Mouse (Mus musculus) gastrocnemius, postnatal 4 days (tissue): ENCODE measurements around the gene Gprc5b. TPM values are rescaled to one million over a fixed set of nuclear protein-coding genes. Genes with fewer than 3 reads are reported as not detected.

Experiments used
- DNase-seq, 2 experiments: peaks; one replicate each; pipeline ENCODE4 v3.0.0; 2021 to 2022; ENCODE audit warnings: low spot score in 2 of 2, mixed read lengths in 2 of 2
- total RNA-seq, 2 experiments: library from RNA; stranded (reverse); gene quantifications; 2 replicates each; pipeline ENCODE4 v1.2.3; 2021

Gprc5b gene
- total RNA-seq, 2 experiments from 2014 or later: 47.2 to 48.9 TPM

DNA sequence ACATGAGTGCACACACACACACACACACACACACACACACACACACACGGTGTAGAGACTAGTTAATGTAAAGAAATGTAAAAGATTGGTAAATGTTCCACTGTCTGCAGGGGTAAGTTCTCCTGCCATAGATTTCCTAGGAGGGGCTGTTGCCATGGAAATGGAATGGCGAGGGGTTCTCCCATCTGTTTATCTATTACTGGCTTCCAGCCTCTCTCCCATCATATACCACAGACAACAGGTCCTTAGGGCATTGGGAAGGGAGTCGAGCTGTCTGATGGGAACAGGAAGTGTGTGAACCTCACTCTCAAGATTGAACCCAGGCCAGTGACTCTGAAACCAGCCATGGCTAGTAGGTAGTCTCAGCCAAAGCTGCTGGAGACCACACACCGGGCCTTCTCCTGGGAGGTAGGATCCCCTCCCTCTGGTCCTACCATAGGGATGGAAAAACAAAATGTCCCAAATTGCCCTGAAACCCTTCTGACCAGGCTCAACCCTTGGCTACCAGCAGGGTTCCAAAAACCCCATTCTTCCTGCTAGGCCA is 3.6 kb downstream of the Gprc5b start:
- DNase-seq: no peak

DNA sequence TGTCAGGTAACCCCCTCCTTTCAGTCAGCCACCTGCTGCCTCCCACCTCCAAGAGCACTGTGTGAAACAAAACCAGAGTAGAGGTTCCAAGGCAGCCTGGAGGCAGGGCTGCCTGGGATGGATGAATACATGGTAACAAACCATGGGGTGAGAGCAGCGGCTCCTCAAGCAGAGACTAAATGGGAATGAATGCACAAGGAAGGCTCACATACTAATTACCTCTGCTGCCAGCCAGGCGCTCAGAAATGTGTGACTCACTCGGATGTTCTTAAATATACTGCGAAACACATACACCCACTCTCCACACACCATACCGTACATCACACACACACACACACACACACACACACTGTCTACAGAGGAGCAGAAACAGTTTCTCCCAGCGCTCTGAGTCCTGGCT is 4.7 kb downstream of the Gprc5b start:
- DNase-seq: no peak

GRCm38 (mm10) chr7:118989275-118989856 is 5.6 kb downstream of the Gprc5b start:
- DNase-seq: no peak

- DNase-seq: no peak
Observed at GRCm38 (mm10) chr7:118986369-118986768, 8.6 kb downstream of the Gprc5b start.

DNA sequence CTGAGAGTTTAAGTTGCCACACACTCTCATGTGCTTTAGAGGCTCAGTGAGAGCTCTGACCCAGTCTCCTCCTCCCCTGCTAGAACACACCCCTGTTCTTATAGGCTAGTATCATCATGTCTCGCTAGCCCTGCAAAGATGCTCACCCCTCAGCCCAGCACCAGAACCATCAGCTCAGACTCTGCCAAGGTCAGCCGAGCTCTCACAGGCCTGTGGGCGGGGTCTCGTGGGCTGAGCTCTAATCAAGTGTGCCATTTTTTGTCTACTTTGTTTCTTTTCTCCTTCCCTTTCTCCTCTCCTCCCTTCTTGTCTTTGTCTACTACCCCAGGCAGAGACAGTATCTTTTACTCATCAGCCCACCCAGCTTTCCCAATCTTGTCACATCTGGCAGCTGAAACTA is 9.2 kb downstream of the Gprc5b start:
- no peak for DNase-seq

DNA sequence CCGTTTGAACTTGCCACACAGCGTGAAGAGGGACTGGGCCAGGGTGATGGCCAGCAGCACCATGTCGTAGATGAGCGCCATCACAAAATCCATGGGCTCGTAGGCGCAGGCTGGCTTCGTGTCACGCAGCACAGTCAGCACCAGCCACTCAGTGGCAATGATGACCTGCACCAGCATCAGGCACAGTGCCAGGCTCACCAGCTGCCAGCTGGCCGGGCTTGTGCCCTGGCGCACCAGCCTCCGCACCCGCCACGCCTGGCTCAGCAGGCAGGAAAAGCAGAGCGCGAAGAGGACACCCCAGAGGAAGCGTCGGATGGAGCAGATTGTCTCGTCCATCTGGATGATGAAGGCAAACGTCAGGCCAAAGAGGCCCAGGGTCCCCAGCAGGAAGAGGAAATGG is 11.1 kb downstream of the Gprc5b start:
- peak in 1 of 2 experiments; percentile 58 for DNase-seq

- DNase-seq: no peak
Observed at GRCm38 (mm10) chr7:118982586-118982985, 12.4 kb downstream of the Gprc5b start.

GRCm38 (mm10) chr7:118981831-118982230 is 13.2 kb downstream of the Gprc5b start:
- DNase-seq: no peak

- peak in 1 of 2 experiments; percentile 42 for DNase-seq
Observed at GRCm38 (mm10) chr7:118981346-118981745, 13.7 kb downstream of the Gprc5b start.

DNA sequence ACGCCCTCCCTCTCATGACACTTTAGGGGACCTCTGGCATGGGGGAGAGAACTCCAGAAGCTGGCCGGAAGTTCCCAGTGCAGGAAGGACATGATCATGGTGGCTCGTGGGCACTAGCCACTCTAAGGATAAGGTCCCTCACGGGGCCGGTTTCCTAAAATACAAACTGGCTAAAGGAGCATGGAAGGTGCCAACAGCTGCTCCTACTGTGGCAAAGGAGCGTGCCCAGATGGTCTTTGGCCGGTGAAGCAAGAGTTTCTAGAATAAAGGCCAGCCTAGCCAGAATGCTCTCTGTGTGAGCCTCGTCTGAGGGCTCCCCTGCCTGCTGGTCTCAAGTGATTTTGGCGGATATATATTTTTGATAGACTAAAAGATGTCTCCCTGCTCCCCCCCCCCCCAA is 15.3 kb downstream of the Gprc5b start:
- DNase-seq: no peak

DNA sequence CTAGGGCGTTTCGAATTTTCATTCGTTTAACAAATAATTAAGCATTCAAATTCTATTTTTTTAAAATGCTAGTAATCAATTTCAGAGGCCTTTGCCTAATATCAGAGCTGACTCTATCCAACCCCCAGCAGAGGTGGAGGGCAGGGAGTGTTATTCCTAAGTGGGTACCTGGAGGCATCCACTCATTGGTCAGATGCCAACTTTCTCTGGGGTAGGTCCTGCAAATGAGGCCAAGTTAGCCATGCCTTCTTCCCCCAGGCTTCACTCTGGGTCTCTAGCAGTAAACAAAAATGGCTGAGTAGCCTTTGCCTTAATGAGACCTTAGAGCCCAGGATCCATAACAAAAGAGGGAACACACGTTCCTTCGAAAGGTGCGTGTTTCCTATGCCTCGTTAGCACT is 15.9 kb downstream of the Gprc5b start:
- DNase-seq: no peak

- DNase-seq: no peak
Observed at GRCm38 (mm10) chr7:118977167-118977543, 17.9 kb downstream of the Gprc5b start.

GRCm38 (mm10) chr7:118976414-118977166 is 18.4 kb downstream of the Gprc5b start:
- peak; percentile 44 to 75 for DNase-seq

DNA sequence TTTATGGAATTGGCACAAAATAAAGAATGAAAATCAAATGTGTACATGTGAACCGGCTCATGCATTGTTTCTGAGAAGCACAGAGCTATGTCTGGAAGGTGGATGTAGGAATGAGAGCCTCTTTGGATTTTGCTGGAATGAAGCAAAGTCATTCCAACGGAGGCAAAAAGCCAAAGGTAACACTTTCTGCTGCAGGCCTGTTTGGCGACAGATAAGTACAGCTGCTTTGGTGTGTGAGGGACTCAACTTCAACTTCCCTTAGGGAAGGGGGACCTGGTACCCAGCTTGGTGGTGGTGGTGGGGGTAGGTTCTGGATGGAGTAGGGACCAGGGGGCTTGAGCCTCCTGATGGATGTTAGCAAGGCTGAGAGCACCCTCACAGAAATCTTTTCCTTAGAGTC is 19.2 kb downstream of the Gprc5b start:
- no peak for DNase-seq

DNA sequence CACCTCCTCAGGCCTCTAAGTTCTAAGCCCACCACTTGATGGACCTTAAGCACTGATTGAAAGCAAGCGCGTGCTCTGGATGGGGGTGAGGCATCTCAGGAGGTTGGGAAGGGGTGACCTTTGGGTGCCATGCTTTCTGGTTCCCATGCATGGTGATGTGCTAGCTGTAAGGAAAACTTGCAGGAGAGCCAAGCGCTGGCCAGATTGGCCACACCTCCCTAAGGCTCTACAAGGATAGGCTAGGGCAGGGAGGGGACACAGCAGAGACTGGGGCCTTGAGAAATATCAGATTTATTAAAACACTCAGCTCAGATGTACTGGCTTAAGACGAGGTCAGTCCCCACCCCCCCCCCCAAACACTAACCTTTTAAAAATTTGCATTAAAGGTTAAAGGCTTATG is 21.6 kb downstream of the Gprc5b start:
- DNase-seq: no peak

DNA sequence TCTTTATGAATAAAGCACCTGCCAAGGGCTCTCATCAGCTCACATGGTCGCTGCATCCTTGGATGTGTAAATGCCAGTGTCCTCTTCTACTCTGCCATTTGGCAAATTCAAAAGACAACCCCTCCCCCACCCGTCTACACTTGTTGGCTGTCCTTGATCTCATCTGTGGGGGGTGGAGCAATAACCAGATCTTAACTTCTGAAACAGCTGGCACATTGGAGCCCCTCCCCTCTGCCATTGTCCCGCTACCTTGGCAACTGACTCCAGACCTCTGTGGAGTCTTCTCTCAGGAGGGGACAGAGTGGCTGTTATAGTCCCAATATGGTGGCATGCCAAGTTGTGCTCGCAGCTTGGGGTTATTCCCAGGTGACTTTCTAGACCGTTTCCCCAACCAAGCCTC is 22.7 kb downstream of the Gprc5b start:
- DNase-seq: no peak

- DNase-seq: no peak
Observed at GRCm38 (mm10) chr7:118971499-118971898, 23.5 kb downstream of the Gprc5b start.

DNA sequence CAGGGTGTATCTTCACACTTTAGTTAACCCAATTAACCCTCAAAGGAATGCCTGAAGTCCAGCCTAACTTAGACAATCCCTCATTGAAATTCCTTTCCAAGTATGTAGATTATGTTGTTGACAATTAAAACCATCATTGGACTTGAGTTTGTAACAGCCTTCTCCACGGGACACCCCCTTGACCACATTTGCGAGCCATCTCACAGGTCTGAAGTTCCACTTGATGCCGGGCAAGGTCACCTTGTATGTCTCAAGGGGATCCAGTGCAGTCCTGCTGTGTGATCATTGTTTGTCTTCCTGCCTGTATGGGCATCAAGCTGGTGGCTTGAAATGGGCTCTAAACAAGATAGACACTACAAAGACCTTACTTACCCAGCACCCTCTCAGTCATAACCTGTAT is 26.1 kb downstream of the Gprc5b start:
- DNase-seq: no peak

DNA sequence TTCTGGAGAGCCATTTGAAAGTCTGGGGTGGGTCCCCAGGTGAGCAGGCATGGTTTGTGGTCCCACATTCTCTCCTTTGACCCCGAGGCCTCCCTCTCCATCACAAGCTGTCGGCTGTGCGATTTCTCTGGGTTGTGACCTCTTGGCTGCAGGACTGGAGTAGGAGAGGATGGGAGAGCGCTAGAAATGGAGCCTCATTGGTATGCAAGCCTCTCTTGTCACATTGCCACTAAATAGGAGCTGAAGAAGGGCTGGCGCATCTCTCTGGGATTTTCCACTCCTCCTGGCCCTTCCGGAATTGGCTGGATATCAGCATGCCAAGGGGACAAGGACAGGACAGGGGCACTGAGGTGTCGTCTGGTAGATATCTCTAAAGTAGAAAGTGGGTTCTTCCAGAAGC is 29.8 kb downstream of the Gprc5b start:
- no peak for DNase-seq

GRCm38 (mm10) chr7:118964777-118965176 is 30.2 kb downstream of the Gprc5b start:
- no peak for DNase-seq

- DNase-seq: no peak
Observed at GRCm38 (mm10) chr7:118959209-118959608, 35.8 kb downstream of the Gprc5b start.

- DNase-seq: no peak
Observed at GRCm38 (mm10) chr7:118956616-118957246, 38.3 kb downstream of the Gprc5b start.
